Mouse (Mus musculus) B cell, adult 67 days (primary cell): Measurements from ENCODE around the gene Gm21936. TPM values are rescaled to one million over a fixed set of nuclear protein-coding genes. Genes with fewer than 3 reads are reported as not detected.

Experiments
- total RNA-seq, 2 experiments: library from RNA; stranded (reverse); gene quantifications; 4 replicates each; pipeline ENCODE4 v1.2.4; 2023

Gene Gm21936
- total RNA-seq = not detected

DNA sequence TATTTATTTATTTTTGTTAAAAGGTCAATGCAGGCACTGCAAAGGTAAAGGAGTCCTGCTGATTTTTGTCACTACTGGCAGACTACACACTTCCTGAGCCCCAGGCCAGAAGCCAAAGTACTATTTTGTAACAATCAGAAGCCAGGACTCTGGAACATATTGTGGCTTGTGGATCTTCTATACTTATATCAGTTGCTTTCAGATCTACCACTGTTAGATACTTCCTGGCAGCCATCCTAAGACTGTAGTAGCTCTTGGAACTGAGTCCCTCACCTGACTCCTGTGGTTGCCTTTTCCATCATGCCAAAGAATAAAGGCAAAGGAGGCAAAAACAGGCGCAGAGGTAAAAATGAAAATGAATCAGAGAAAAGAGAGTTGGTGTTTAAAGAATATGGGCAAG is at the start of gene Gm21936:
Gene Gm21936, plus strand, starts transcription at position 301 of the 400 bp plus-strand sequence.

DNA sequence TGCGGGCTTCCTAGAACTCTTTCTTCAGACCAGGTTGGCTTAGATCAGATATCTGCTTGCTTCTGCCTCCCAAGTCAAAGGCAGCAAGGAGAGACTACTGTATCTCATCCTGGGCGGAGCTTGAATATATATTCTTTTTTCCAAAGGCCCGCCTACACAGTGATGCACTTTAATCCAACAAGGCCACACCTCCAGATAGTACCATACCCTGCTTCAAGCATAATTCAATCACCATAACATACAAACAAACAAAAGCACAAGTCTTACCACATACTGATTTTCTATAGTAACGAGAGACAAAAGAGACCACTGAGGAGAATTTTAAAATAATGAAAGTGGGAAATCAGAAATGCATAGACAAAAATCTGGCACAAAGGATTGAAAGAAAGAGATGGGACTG is 19.7 kb upstream of the Gm21936 start, which contains the start of gene Gm21319:
Gene Gm21319, minus strand, starts transcription at position 101 of the 400 bp plus-strand sequence.

DNA sequence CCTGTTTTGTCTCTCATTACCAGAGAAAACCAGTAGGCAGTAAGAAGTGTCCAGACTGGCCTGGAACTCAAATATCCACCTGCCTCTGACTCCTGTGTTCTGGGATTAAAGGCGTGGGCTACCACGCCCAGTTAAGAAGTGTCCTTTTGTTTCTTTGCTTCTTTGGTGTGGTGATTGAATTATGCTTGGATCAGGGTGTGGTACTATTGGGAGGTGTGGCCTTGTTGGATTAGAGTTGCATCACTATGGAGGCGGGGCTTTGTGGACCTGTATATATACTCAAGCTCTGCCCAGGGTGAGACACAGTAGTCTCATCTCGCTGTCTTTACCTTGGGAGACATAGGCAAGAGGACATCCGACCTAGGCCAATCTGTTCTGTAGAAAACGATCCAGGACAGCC is 21.0 kb downstream of the Gm21936 start, which contains the start of gene BB287469:
Gene BB287469, plus strand, starts transcription at position 301 of the 400 bp plus-strand sequence.

DNA sequence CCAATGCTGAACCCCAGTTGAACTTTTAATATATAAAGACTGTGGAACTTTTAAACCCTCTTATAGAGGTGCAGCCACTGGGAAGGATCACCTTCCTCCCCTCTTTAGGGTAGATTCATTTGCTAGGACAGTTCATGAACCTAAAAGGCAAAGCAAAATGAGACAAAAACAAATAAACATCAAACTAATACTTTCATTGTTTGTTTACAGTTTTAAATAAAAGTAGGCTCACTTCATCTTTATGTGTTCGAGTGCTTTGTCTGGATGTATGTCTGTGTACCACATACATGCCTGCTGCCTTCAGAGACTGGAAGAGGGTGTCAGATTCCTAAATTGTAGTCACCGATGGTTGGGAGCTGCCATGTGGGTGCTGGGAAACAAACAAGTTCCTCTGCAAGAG is 46.9 kb downstream of the Gm21936 start, which contains the start of gene Gm2001:
Gene Gm2001, minus strand, starts transcription at position 101 of the 400 bp plus-strand sequence.

Other genes with a start within 250 kb of the Gm21936 start
- gene Oog1, start 192.8 kb upstream of the Gm21936 start, total RNA-seq = not detected
- not detected for gene Gm4027, start 176.6 kb upstream of the Gm21936 start, total RNA-seq
- not detected for gene Gm16381, start 150.9 kb upstream of the Gm21936 start, total RNA-seq
- not detected for gene Gm21319, start 19.8 kb upstream of the Gm21936 start, total RNA-seq
- gene BB287469, start 21.1 kb downstream of the Gm21936 start, total RNA-seq = not detected
- gene Gm2001, start 46.8 kb downstream of the Gm21936 start, total RNA-seq = not detected
- gene Gm2016, start 78.6 kb downstream of the Gm21936 start, total RNA-seq = not detected
- gene Gm2022, start 99.9 kb downstream of the Gm21936 start, total RNA-seq = not detected
- gene Gm2035, start 124.3 kb downstream of the Gm21936 start, total RNA-seq = not detected
- gene Gm2042, start 158.6 kb downstream of the Gm21936 start, total RNA-seq = not detected
- not detected for gene Gm2075, start 216.3 kb downstream of the Gm21936 start, total RNA-seq
- not detected for gene Gm6803, start 223.3 kb downstream of the Gm21936 start, total RNA-seq
- not detected for gene Gm2056, start 231.5 kb downstream of the Gm21936 start, total RNA-seq